In the genomic region with DNA sequence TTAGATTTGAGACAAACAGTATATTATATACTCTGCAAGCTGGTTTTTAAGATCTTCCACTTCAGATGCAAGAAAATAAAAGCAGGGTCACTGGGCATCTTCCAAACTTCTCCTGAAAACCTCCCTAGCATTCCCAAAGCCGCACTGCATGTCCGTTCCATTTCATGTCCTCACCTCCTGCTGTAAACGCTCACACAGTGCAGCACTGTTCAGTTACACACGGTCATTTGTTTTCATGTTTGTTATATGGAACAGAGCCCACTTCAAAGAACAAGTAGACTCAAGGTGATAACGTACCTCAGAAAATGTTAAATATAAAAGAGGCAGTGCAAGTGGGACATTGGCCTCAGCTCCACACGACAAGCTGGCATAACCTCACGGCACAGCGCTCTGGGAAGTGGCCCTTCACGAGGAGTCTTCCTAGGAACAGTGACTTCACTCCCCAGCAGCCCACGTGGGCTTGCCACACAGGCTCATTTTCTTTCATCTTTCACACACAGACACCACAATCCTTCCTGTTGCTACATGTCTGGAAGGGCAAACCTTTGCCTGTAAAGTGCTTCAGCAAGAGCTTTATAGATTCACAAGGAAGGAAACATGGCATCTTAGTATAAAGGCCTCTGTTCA, we compare ENCODE assay signal across 8 mouse cellular contexts. TPM values are rescaled to one million over a fixed set of nuclear protein-coding genes. Genes with fewer than 3 reads are reported as not detected.
DNase-seq lines count a peak whose midpoint lies in the region; ATAC-seq lines count a peak whose summit lies in the region.

No protein-coding gene starts in this region.

- H3K27ac ChIP-seq in heart, embryonic 13.5 days (replicated peaks): no peak overlapping the region
- H3K27ac ChIP-seq in midbrain, embryonic 14.5 days (replicated peaks; ENCODE audit: low read depth, low read length): no peak overlapping the region
- H3K27ac ChIP-seq in midbrain, embryonic 11.5 days (ENCODE audit: low read depth, low read length): no peak overlapping the region
- peak overlapping the region; percentile 78 for H3K27ac ChIP-seq in limb, embryonic 10.5 days

- 34% methylated on average over 10 of the region's 10 CpGs for WGBS in heart, embryonic 13.5 days
- 68% methylated on average over 10 of the region's 10 CpGs for WGBS in midbrain, embryonic 14.5 days
- 79% methylated on average over 10 of the region's 10 CpGs for WGBS in midbrain, embryonic 11.5 days
- WGBS in limb, embryonic 10.5 days: 78% methylated on average over 10 of the region's 10 CpGs

- H3K9ac ChIP-seq in heart, embryonic 13.5 days: 0 out of 2 replicates have a peak overlapping the region, but pooled peaks have one; percentile 40
- no peak overlapping the region for H3K9ac ChIP-seq in midbrain, embryonic 14.5 days (replicated peaks; ENCODE audit: low read length)
- H3K9ac ChIP-seq in midbrain, embryonic 11.5 days (ENCODE audit: low read length): no peak overlapping the region

- ATAC-seq in heart, embryonic 13.5 days (ENCODE audit: extremely low read depth, insufficient number of reproducible peaks, low FRiP score, low TSS enrichment): peak; percentile 51; the same call in 1 of the 2 replicates
- ATAC-seq in midbrain, embryonic 14.5 days (ENCODE audit: low FRiP score, low TSS enrichment): no peak
- ATAC-seq in midbrain, embryonic 11.5 days (ENCODE audit: low FRiP score): no peak

- no peak for DNase-seq in heart, adult 9 months (ENCODE audit: low spot score in 2 of 2)
- DNase-seq in midbrain, embryonic 14.5 days: peak; percentile 29
- DNase-seq in midbrain, embryonic 11.5 days (ENCODE audit: low spot score, missing footprints): no peak
- no peak for DNase-seq in limb, embryonic 10.5 days (ENCODE audit: low spot score)
- DNase-seq in thymus, postnatal 14 days: peak; percentile 29
- DNase-seq in adipocyte (ENCODE audit: low spot score): no peak
- no peak for DNase-seq in B cell, adult 2 months

- H3K36me3 ChIP-seq in heart, embryonic 13.5 days: peaks cover 5% of the 10 kb centered on the region
- 0 out of 2 replicates have a peak, but pooled peaks cover 5% of the 10 kb centered on the region for H3K36me3 ChIP-seq in midbrain, embryonic 14.5 days (ENCODE audit: control insufficient read depth, insufficient read depth, low read length)
- peaks cover 2% of the 10 kb centered on the region; the same call in 1 of the 2 replicates for H3K36me3 ChIP-seq in midbrain, embryonic 11.5 days (ENCODE audit: control insufficient read depth, insufficient read depth, low read length)
- H3K36me3 ChIP-seq in limb, embryonic 10.5 days: peaks cover 6% of the 10 kb centered on the region

- peaks cover 20% of the 10 kb centered on the region for H3K4me1 ChIP-seq in heart, embryonic 13.5 days
- H3K4me1 ChIP-seq in midbrain, embryonic 14.5 days (ENCODE audit: control insufficient read depth, insufficient read depth, low read length): peaks cover 3% of the 10 kb centered on the region; the same call in 1 of the 2 replicates
- no peaks in the 10 kb centered on the region for H3K4me1 ChIP-seq in midbrain, embryonic 11.5 days (ENCODE audit: control insufficient read depth, insufficient read depth, low read length)
- H3K4me1 ChIP-seq in limb, embryonic 10.5 days: peaks cover 10% of the 10 kb centered on the region

- no peaks in the 10 kb centered on the region for H3K27me3 ChIP-seq in heart, embryonic 13.5 days (replicated peaks)
- H3K27me3 ChIP-seq in midbrain, embryonic 14.5 days (ENCODE audit: control insufficient read depth, insufficient read depth, low read length): no peaks in the 10 kb centered on the region
- H3K27me3 ChIP-seq in midbrain, embryonic 11.5 days (ENCODE audit: control insufficient read depth, insufficient read depth, low read length): no peaks in the 10 kb centered on the region
- no peaks in the 10 kb centered on the region for H3K27me3 ChIP-seq in limb, embryonic 10.5 days (ENCODE audit: low read depth, poor library complexity, severe bottlenecking)

- H3K9me3 ChIP-seq in heart, embryonic 13.5 days: no peaks in the 10 kb centered on the region
- H3K9me3 ChIP-seq in midbrain, embryonic 14.5 days (ENCODE audit: control insufficient read depth, low read length): no peaks in the 10 kb centered on the region
- H3K9me3 ChIP-seq in midbrain, embryonic 11.5 days (ENCODE audit: control insufficient read depth, low read length): no peaks in the 10 kb centered on the region
- H3K9me3 ChIP-seq in limb, embryonic 10.5 days (replicated peaks): no peaks in the 10 kb centered on the region

- no peak overlapping the region for H3K4me3 ChIP-seq in heart, embryonic 13.5 days
- H3K4me3 ChIP-seq in midbrain, embryonic 14.5 days (replicated peaks; ENCODE audit: low read depth, low read length): no peak overlapping the region
- H3K4me3 ChIP-seq in midbrain, embryonic 11.5 days (ENCODE audit: low read depth, low read length): no peak overlapping the region
- no peak overlapping the region for H3K4me3 ChIP-seq in limb, embryonic 10.5 days

- H3K4me2 ChIP-seq in heart, embryonic 13.5 days: peak overlapping the region; percentile 46
- no peak overlapping the region for H3K4me2 ChIP-seq in midbrain, embryonic 14.5 days (ENCODE audit: low read length)
- H3K4me2 ChIP-seq in midbrain, embryonic 11.5 days: no peak overlapping the region

RNA-seq across cellular contexts. Expression of a gene that starts 8.3 kb away (rescaled TPM):
- 20.2 and 21.4 TPM in 2 replicates for polyA plus RNA-seq in heart, embryonic 13.5 days (2015; fragmentation: Nextera tagmentation; extraction: Ambion mirVana)
- 28.2 and 34.3 TPM in 2 replicates for polyA plus RNA-seq in midbrain, embryonic 14.5 days (2014; fragmentation: Nextera tagmentation; extraction: Ambion mirVana)
- polyA plus RNA-seq in midbrain, embryonic 11.5 days (2014; fragmentation: Nextera tagmentation; extraction: Ambion mirVana): 21.5 and 22.7 TPM in 2 replicates
- polyA plus RNA-seq in limb, embryonic 10.5 days (2016; fragmentation: Nextera tagmentation; extraction: Ambion mirVana): 18.3 and 19.9 TPM in 2 replicates

RNA-seq across cellular contexts. Expression of a gene that starts 36.4 kb away (rescaled TPM):
- polyA plus RNA-seq in heart, embryonic 13.5 days (2015; fragmentation: Nextera tagmentation; extraction: Ambion mirVana): 4.8 and 5.1 TPM in 2 replicates
- 1.6 and 4.6 TPM in 2 replicates for polyA plus RNA-seq in midbrain, embryonic 14.5 days (2014; fragmentation: Nextera tagmentation; extraction: Ambion mirVana)
- 3.9 and 4.2 TPM in 2 replicates for polyA plus RNA-seq in midbrain, embryonic 11.5 days (2014; fragmentation: Nextera tagmentation; extraction: Ambion mirVana)
- 5.9 and 6.9 TPM in 2 replicates for polyA plus RNA-seq in limb, embryonic 10.5 days (2016; fragmentation: Nextera tagmentation; extraction: Ambion mirVana)

Comparison
In these comparisons a context has a peak if more than half of its experiments do, and no peak if none do; other contexts are left out.
1. DNase-seq: peak in midbrain, embryonic 14.5 days (single experiment) and thymus, postnatal 14 days (single experiment); none in heart, adult 9 months (0 of 2), midbrain, embryonic 11.5 days (single experiment), limb, embryonic 10.5 days (single experiment), adipocyte (single experiment) and B cell, adult 2 months (0 of 2).